Mouse (Mus musculus): ENCODE results near the gene Orai3. TPM values are rescaled to one million over a fixed set of nuclear protein-coding genes. Genes with fewer than 3 reads are reported as not detected.
"Not testable (repeated sequence)": the region's sequence is repeated elsewhere in the genome, so short reads cannot be mapped to it uniquely, and the experiment has no call there.

The Orai3 gene
- polyA plus RNA-seq, 1 experiment from 2014 or later = 20.3 TPM

DNA sequence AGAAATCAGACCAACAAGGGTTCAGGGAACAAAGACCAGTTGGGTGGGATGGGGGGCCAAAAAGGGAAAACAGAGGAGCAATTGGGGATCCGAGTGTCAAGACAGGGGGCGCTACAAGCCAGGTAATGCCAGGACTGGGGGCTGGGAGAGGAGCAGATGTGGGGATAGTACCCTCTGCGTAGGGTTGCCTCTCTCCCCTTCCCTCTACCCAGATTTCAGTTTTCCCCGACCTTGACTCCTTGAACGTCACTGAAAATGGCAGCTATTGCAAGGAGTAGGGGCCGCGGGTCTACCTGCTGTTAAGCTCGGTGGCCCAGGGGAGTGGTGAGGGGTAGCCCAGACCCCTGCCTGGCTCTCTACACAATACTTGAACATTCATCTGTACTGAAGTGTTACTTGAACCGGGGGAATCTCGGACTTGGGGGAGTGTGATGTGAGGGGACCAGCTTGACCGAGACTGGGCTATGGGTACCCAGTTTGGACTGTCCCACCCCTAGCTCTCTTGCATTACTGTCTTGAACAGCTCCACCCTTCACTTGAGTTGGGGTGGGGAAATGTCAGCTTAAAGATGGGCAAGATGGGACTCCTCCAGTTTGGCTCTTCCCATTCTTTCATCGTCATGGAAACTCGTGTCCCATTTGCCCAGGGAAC lies 1.1 kb upstream of the Orai3 start:
- WGBS = 52% methylated on average over 13 of the region's 13 CpGs
- H3K4me1 ChIP-seq (ENCODE audit: control insufficient read depth, insufficient read depth, low read length) = peaks cover 6% of the 10 kb centered on the region; the same call in 1 of the 2 replicates
- no peak overlapping the region for H3K9ac ChIP-seq (ENCODE audit: low read length)
- no peak for ATAC-seq (replicated peaks; ENCODE audit: extremely low read depth, insufficient read depth, low FRiP score)
- H3K27ac ChIP-seq (ENCODE audit: low read length) = peak overlapping the region; percentile 52; the same call in 1 of the 2 replicates
- H3K4me2 ChIP-seq (ENCODE audit: low read depth, low read length) = 0 out of 2 replicates have a peak overlapping the region, but pooled peaks have one; percentile 6
- no peak overlapping the region for H3K4me3 ChIP-seq (ENCODE audit: low read length)
- no peaks in the 10 kb centered on the region for H3K27me3 ChIP-seq (ENCODE audit: control insufficient read depth, insufficient read depth, low read length)
- no peaks in the 10 kb centered on the region for H3K9me3 ChIP-seq (replicated peaks; ENCODE audit: control insufficient read depth, low read length)
- H3K36me3 ChIP-seq (ENCODE audit: control insufficient read depth, insufficient read depth) = peaks cover 14% of the 10 kb centered on the region

DNA sequence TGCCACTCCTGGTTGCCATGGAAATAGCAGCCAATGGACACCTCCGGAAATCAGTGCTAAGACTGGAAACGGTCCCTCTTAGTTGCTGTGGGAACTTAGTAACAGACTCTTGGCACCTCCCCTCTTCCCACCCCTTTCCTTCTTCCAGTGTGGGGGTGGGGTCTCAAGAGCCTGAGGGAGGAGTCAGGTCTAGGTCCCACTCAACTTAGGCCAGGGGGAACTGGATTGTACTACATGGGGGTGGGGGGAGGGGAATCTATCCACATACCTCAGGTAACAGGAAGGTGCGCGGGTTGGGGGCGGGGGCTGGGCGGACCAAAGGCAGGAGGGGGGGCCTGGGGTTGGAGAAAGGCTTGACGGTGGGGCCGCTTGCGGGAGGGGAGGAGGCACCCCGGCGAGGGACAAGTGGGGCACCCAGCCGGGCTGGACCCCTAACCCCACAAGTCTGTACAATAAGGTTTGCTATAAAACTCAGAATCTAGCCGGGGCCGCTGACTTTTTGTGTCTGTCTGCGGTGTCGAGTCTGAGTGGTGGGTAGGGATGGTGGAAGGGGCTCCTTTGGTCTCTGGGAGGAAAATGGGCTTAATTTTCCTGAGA lies 520 bp upstream of the Orai3 start:
- Histone ChIP-seq H3K36me3 (ENCODE audit: control insufficient read depth, insufficient read depth) (peaks cover 12% of the 10 kb centered on the region), H3K9me3 (replicated peaks; ENCODE audit: control insufficient read depth, low read length) (no peaks in the 10 kb centered on the region), H3K4me2 (ENCODE audit: low read depth, low read length) (peak overlapping the region; percentile 85), H3K9ac (ENCODE audit: low read length) (peak overlapping the region; percentile 85), H3K27ac (ENCODE audit: low read length) (peak overlapping the region; percentile 84), H3K27me3 (ENCODE audit: control insufficient read depth, insufficient read depth, low read length) (no peaks in the 10 kb centered on the region), H3K4me3 (ENCODE audit: low read length) (peak overlapping the region; percentile 69), H3K4me1 (ENCODE audit: control insufficient read depth, insufficient read depth, low read length) (peaks cover 6% of the 10 kb centered on the region; the same call in 1 of the 2 replicates)
- 2% methylated on average over 16 of the region's 16 CpGs for WGBS
- peak; percentile 86 for ATAC-seq (replicated peaks; ENCODE audit: extremely low read depth, insufficient read depth, low FRiP score)

DNA sequence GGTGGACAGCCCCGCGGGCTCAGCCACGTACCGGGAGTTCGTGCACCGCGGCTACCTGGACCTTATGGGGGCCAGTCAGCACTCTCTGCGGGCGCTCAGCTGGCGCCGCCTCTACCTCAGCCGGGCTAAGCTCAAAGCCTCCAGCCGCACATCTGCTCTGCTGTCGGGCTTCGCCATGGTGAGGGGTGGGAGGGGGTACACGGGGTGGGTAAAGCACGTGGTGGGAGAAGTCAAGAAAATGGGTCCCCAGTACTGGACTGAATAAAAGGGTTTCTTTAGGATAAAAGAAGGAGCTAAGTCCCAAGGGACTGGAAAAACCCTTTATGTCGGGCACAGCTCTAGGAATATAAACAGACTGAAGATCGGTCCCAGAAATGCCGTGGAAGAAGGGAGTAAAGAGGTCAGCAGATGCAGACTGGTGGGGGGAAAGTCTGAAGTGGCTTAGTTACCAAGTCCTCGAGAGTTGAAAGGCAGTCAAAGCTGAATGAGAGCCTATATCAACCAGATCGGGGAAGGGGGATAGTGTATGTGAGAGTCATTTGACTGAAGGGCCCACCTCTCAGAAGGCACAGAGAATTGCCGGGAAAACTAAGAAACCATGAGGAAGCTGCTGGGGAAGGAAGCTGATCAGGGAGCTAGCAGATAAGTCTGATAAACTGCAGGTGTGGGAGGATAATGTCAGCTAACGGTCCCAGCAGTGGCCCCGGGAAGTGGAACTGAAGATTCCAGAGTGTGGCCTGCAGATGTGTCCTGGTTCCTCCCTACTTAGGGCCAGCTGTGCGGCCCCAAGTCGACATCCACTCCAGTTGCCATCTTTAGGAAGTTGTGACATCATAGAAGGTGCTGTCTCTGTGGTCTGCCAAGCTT lies 657 bp downstream of the Orai3 start:
- no peaks in the 10 kb centered on the region for H3K27me3 ChIP-seq (ENCODE audit: control insufficient read depth, insufficient read depth, low read length)
- no peaks in the 10 kb centered on the region for H3K9me3 ChIP-seq (replicated peaks; ENCODE audit: control insufficient read depth, low read length)
- H3K27ac ChIP-seq (ENCODE audit: low read length) = peak overlapping the region; percentile 84
- H3K4me1 ChIP-seq (ENCODE audit: control insufficient read depth, insufficient read depth, low read length) = peaks cover 6% of the 10 kb centered on the region; the same call in 1 of the 2 replicates
- peak overlapping the region; percentile 85 for H3K9ac ChIP-seq (ENCODE audit: low read length)
- H3K4me2 ChIP-seq (ENCODE audit: low read depth, low read length) = peak overlapping the region; percentile 85
- peak overlapping the region; percentile 69 for H3K4me3 ChIP-seq (ENCODE audit: low read length)
- WGBS = under 1% methylated on average over 27 of the region's 27 CpGs
- ATAC-seq (replicated peaks; ENCODE audit: extremely low read depth, insufficient read depth, low FRiP score) = peak; percentile 16; the same call in 1 of the 2 replicates
- H3K36me3 ChIP-seq (ENCODE audit: control insufficient read depth, insufficient read depth) = peaks cover 9% of the 10 kb centered on the region

DNA sequence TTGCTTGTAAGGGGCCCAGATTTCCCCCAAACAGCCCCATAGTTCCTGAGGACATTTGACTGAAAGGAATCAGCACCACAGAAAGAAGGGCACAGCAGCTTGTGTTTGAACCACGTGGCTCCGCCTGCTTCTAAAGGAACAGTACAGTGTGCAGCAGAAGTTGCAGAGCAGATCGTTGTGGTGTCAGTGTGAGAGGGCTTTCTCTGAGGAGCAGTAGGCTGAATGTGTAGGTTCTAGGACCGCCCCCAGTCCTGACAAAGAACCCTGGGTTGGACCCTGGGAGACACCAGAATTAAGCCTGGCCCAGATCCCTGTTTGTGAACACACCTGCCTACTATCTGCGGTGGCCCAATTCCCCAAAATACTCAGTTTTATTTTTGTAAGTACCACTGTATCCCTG lies 1.6 kb downstream of the Orai3 start:
- no peak for ATAC-seq (replicated peaks; ENCODE audit: extremely low read depth, insufficient read depth, low FRiP score)
- Histone ChIP-seq H3K4me3 (ENCODE audit: low read length) (peak overlapping the region; percentile 69; the same call in 1 of the 2 replicates), H3K27ac (ENCODE audit: low read length) (no peak overlapping the region), H3K36me3 (ENCODE audit: control insufficient read depth, insufficient read depth) (peaks cover 6% of the 10 kb centered on the region), H3K27me3 (ENCODE audit: control insufficient read depth, insufficient read depth, low read length) (no peaks in the 10 kb centered on the region), H3K4me2 (ENCODE audit: low read depth, low read length) (peak overlapping the region; percentile 85; the same call in 1 of the 2 replicates), H3K9ac (ENCODE audit: low read length) (no peak overlapping the region), H3K9me3 (replicated peaks; ENCODE audit: control insufficient read depth, low read length) (no peaks in the 10 kb centered on the region), H3K4me1 (ENCODE audit: control insufficient read depth, insufficient read depth, low read length) (peaks cover 8% of the 10 kb centered on the region)
- 61% methylated on average over 5 of the region's 5 CpGs for WGBS

DNA sequence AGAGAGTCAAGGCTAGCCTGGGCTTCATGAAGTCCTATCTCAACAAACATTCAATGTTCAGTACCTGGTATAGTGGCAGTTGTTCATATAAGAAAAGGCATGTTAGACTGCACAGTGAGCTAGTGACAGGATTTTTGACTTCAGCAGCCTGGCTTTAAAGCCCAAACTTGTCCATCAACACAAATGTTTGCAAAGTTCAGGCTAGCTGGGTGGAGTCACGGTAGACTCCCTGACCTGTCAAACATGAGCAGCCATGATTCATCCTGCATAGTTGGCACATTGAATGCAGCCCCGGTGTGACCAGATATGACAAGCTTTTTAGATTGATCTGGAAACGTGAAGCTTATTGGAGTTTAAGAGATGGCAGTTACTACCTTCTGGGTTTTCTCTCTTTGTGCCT lies 2.5 kb downstream of the Orai3 start:
- Histone ChIP-seq H3K9me3 (replicated peaks; ENCODE audit: control insufficient read depth, low read length) (no peaks in the 10 kb centered on the region), H3K9ac (ENCODE audit: low read length) (no peak overlapping the region), H3K4me2 (ENCODE audit: low read depth, low read length) (no peak overlapping the region), H3K36me3 (ENCODE audit: control insufficient read depth, insufficient read depth) (peaks cover 6% of the 10 kb centered on the region), H3K4me3 (ENCODE audit: low read length) (no peak overlapping the region), H3K4me1 (ENCODE audit: control insufficient read depth, insufficient read depth, low read length) (peaks cover 8% of the 10 kb centered on the region), H3K27ac (ENCODE audit: low read length) (no peak overlapping the region), H3K27me3 (ENCODE audit: control insufficient read depth, insufficient read depth, low read length) (no peaks in the 10 kb centered on the region)
- 66% methylated on average over 3 of the region's 3 CpGs for WGBS
- no peak for ATAC-seq (replicated peaks; ENCODE audit: extremely low read depth, insufficient read depth, low FRiP score)

DNA sequence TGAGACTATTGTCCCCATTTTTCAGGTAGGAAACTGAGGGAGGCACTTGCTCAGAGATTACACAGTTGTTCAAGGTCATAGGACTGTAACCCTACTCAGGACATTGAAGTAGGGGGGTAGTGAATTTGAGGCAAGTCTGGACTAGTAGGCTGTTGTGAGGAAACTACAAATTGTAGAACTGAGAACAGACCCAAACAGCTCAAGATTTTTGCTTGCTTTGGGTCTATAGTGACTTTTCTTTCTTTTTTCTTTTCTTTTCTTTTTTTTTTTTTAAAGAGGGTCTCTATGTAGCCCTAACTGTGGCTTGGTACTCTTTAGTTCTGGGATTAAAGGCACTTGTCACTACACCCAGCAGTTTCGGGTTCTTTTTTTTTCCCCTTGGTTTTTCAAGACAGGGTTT lies 2.9 kb downstream of the Orai3 start:
- H3K9me3 ChIP-seq (replicated peaks; ENCODE audit: control insufficient read depth, low read length) = no peaks in the 10 kb centered on the region
- ATAC-seq (replicated peaks; ENCODE audit: extremely low read depth, insufficient read depth, low FRiP score) = no peak
- H3K4me3 ChIP-seq (ENCODE audit: low read length) = no peak overlapping the region
- H3K9ac ChIP-seq (ENCODE audit: low read length) = no peak overlapping the region
- peaks cover 8% of the 10 kb centered on the region for H3K4me1 ChIP-seq (ENCODE audit: control insufficient read depth, insufficient read depth, low read length)
- no peaks in the 10 kb centered on the region for H3K27me3 ChIP-seq (ENCODE audit: control insufficient read depth, insufficient read depth, low read length)
- H3K27ac ChIP-seq (ENCODE audit: low read length) = no peak overlapping the region
- WGBS = 86% methylated on average over 1 of the region's 1 CpGs
- peaks cover 6% of the 10 kb centered on the region for H3K36me3 ChIP-seq (ENCODE audit: control insufficient read depth, insufficient read depth)
- no peak overlapping the region for H3K4me2 ChIP-seq (ENCODE audit: low read depth, low read length)

DNA sequence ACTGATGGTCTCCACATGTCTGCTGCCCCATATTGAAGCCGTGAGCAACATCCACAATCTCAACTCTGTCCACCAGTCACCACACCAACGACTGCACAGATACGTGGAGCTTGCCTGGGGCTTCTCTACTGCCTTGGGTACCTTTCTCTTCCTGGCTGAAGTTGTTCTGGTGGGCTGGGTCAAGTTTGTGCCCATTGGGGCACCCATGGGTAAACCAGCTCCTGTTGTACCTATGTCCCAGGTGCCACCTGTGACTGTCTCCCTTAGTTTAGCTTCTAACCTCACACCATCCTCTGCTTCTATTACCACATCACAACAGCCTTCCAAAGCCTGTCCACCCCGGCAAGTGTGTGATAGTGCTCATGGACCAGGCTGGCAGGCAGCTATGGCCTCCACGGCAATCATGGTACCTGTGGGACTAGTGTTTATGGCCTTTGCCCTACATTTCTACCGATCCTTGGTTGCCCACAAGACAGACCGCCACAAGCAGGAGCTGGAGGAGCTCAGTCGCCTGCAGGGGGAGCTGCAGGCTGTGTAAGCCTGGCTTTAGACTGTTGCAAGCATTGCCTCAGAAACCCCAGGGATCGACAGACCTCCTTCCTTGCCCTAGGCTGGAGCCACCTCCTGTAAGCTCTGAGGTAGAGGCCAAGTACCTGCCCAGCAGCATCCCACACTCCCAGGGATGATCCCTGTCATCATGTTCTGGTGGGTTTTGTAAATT lies 4.2 kb downstream of the Orai3 start:
- Histone ChIP-seq H3K4me1 (ENCODE audit: control insufficient read depth, insufficient read depth, low read length) (peaks cover 17% of the 10 kb centered on the region), H3K27ac (ENCODE audit: low read length) (no peak overlapping the region), H3K4me3 (ENCODE audit: low read length) (no peak overlapping the region), H3K27me3 (ENCODE audit: control insufficient read depth, insufficient read depth, low read length) (no peaks in the 10 kb centered on the region), H3K4me2 (ENCODE audit: low read depth, low read length) (no peak overlapping the region), H3K9ac (ENCODE audit: low read length) (no peak overlapping the region), H3K9me3 (replicated peaks; ENCODE audit: control insufficient read depth, low read length) (no peaks in the 10 kb centered on the region), H3K36me3 (ENCODE audit: control insufficient read depth, insufficient read depth) (no peaks in the 10 kb centered on the region)
- ATAC-seq (replicated peaks; ENCODE audit: extremely low read depth, insufficient read depth, low FRiP score) = no peak
- WGBS = 44% methylated on average over 9 of the region's 9 CpGs

DNA sequence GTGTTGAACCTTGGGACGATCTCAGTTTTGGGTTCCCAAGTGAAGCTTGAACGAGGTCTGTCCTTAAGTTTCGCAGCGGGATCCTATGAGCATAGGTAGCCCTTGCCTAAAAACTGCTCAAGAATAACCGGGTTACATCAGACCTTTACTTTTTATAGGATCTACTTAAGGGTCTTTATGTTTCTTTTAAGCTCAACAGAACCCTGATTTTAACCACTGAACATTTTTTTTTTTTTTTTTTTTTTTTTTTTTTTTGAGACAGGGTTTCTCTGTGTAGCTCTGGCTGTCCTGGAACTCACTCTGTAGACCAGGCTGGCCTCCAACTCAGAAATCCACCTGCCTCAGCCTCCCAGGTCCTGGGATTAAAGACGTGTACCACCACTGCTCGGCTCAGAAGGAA lies 6.2 kb downstream of the Orai3 start:
- not testable (repeated sequence) for ATAC-seq (replicated peaks; ENCODE audit: extremely low read depth, insufficient read depth, low FRiP score)
- WGBS = 70% methylated on average over 7 of the region's 7 CpGs

More for the DNA sequence above, 6.2 kb downstream of the Orai3 start:
- peaks cover 11% of the 10 kb centered on the region for H3K4me1 ChIP-seq (ENCODE audit: control insufficient read depth, insufficient read depth, low read length)
- peaks cover 12% of the 10 kb centered on the region for H3K36me3 ChIP-seq (ENCODE audit: control insufficient read depth, insufficient read depth)
- H3K27me3 ChIP-seq (ENCODE audit: control insufficient read depth, insufficient read depth, low read length); H3K9me3 ChIP-seq (replicated peaks; ENCODE audit: control insufficient read depth, low read length): not testable (repeated sequence)
- H3K9ac ChIP-seq (ENCODE audit: low read length) = peak overlapping the region; percentile 93
- peak overlapping the region; percentile 78 for H3K4me3 ChIP-seq (ENCODE audit: low read length)
- peak overlapping the region; percentile 76 for H3K4me2 ChIP-seq (ENCODE audit: low read depth, low read length)
- H3K27ac ChIP-seq (ENCODE audit: low read length) = peak overlapping the region; percentile 99
